Mouse (Mus musculus) ovary, adult 18-20 months (tissue): ENCODE data around the gene Trmt61a.
"Not testable (repeated sequence)": the region's sequence is repeated elsewhere in the genome, so short reads cannot be mapped to it uniquely, and the experiment has no call there.

Experiments used
- DNase-seq: peaks from one replicate; pipeline ENCODE4 v3.0.0; 2022; ENCODE audit warnings: low spot score, mixed read lengths

Gene Trmt61a

GRCm38 (mm10) chr12:111697708-111698107, 19.8 kb downstream of the Trmt61a start:
- DNase-seq = no peak

GRCm38 (mm10) chr12:111698346-111698913, 20.5 kb downstream of the Trmt61a start:
- DNase-seq = no peak

GRCm38 (mm10) chr12:111699542-111699941, 21.6 kb downstream of the Trmt61a start:
- DNase-seq = no peak

- DNase-seq = no peak
These were observed 23.1 kb downstream of the Trmt61a start for GRCm38 (mm10) chr12:111700920-111701458.

- no peak for DNase-seq
These were observed 25.4 kb downstream of the Trmt61a start for GRCm38 (mm10) chr12:111703301-111703700.

GRCm38 (mm10) chr12:111704609-111705008, 26.7 kb downstream of the Trmt61a start:
- DNase-seq = peak; percentile 48

GRCm38 (mm10) chr12:111705186-111705973, 27.5 kb downstream of the Trmt61a start:
- DNase-seq = no peak

- DNase-seq = no peak
These were observed 30.3 kb downstream of the Trmt61a start for GRCm38 (mm10) chr12:111708181-111708580.

GRCm38 (mm10) chr12:111710091-111710490, 32.2 kb downstream of the Trmt61a start:
- DNase-seq = no peak

GRCm38 (mm10) chr12:111712476-111712875, 34.6 kb downstream of the Trmt61a start:
- DNase-seq = no peak

- DNase-seq = peak; percentile 86
These were observed 35.2 kb downstream of the Trmt61a start, which contains the start of the genes Bag5 and Apopt1 for GRCm38 (mm10) chr12:111713004-111713651. Gene Bag5, minus strand, starts transcription at chr12:111713257. Gene Apopt1, plus strand, starts transcription at chr12:111713261.

GRCm38 (mm10) chr12:111713880-111714279, 36.0 kb downstream of the Trmt61a start:
- DNase-seq = not testable (repeated sequence)

GRCm38 (mm10) chr12:111716505-111716904, 38.6 kb downstream of the Trmt61a start:
- no peak for DNase-seq

GRCm38 (mm10) chr12:111718656-111719055, 40.8 kb downstream of the Trmt61a start:
- no peak for DNase-seq

- DNase-seq = no peak
These were observed 42.3 kb downstream of the Trmt61a start for GRCm38 (mm10) chr12:111720222-111720621.

GRCm38 (mm10) chr12:111722654-111723053, 44.7 kb downstream of the Trmt61a start:
- no peak for DNase-seq

GRCm38 (mm10) chr12:111724638-111725337, 46.9 kb downstream of the Trmt61a start:
- DNase-seq = no peak

GRCm38 (mm10) chr12:111725338-111726121, 47.6 kb downstream of the Trmt61a start:
- DNase-seq = no peak

GRCm38 (mm10) chr12:111726122-111726463, 48.2 kb downstream of the Trmt61a start:
- DNase-seq = no peak

GRCm38 (mm10) chr12:111727956-111728355, 50.1 kb downstream of the Trmt61a start:
- DNase-seq = peak; percentile 61
